Mouse (Mus musculus): ENCODE measurements around the gene Tsfm.

Gene Tsfm

DNA sequence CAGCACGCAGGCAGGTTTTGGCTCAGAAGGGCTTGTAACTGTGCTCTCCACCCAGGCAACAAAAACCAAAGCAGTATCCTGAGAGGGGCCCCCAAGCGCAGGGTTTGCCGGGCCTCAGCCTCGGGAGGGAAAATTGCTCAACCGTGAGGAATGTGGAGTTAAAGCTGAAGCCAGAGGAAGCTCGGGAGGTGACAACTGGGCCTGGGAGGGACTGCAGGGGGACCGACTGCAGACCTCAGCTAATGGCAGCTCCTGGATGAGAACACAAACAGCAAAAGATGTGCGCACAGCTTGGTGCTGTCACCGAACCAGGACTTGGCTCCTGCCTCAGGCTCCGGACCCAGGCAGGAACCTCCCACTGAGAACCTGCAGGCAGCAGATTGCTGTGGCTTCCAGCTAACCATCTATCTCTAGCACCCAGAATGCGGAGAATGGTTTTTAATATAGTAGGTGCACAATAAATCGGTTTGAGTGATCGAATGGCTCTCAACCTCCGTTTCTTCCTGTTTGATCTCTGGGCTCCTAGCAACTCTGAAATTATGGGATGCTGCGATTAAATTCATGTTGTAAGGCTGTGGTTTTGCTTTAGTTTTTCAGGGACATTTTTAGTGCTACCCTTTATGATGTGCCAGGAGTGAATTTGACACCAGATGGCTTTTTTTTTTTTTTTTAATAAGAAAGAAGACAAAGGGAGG lies 68.2 kb downstream of the Tsfm start:
- peak; percentile 48 for DNase-seq (ENCODE audit: low spot score)

DNA sequence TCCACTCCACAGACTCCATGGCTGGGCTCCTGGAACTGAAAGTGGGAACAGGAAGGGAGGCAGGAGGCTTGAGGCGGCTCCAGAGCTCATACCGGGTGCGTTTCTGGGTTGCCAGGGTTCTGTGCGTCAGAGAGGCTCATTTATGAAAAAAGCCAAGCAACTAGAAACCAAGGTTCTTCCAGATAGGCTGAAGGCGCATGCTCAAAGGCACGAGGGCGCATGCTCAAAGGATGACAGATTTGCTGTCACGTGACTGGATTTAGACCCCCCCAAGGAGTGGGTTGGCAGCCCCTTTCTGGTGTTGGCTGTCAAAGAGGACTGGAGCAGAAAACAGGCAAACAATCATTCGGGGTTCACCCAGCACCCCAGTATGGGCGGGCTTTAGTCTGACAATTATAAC lies 68.9 kb downstream of the Tsfm start:
- no peak for DNase-seq (ENCODE audit: low spot score)

All from adipocyte (in vitro differentiated cells).